Mouse (Mus musculus): Measurements from ENCODE around the gene Mpeg1. TPM values are rescaled to one million over a fixed set of nuclear protein-coding genes. Genes with fewer than 3 reads are reported as not detected.

The Mpeg1 gene
- total RNA-seq, 2 experiments from 2014 or later = 6.6 to 7.1 TPM

GRCm38 (mm10) chr19:12488969-12489674 is 28.5 kb downstream of the Mpeg1 start:
- DNase-seq = peak; percentile 34 to 63

DNA sequence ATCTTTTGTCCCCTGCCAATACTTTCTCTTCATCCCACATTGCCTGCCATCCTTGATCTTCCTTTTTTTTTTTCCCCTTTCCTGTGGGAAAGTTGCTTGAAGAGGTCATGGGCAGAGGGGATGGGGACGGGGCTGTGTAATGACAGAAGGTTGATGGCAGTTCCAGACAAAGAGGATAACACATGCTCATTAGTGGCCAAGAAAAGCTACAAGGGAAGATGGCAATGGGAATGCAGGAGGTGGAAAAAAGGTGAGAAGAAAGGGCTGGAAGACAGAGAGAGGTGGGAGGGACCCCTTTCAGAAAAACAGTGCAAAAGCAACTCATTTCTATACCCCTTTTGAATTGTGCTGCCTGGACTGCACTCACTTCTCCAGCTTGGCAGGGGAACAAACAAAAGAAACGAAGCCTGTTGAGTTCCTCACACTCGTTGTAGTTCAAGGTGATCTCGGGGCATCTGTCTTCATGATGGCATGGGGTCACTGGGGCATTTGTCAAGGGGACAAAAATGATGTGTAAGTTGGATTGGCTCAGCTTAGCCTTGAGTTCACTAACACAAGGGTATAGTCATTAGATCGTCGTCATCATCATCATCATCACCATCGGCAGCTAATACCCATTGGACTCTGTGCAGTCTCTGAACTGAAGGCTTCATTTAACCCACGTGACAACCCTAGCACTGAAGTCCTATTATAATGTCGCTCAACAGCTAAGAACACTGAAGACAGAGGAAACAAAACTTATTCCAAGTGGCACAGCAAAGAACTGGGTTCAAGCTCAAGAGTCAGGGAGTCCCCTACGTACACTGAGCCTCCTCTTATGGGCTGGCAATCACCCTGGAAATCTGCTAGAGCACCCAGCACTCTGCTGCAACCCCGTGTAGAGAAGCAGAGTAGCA is 29.3 kb downstream of the Mpeg1 start:
- intact Hi-C loops (cut with DNase I) = no loop called here
- no peak for DNase-seq

More at GRCm38 (mm10) chr19:12488969-12489674, 28.5 kb downstream of the Mpeg1 start:
- intact Hi-C loops (cut with DNase I) = no loop called here

DNA sequence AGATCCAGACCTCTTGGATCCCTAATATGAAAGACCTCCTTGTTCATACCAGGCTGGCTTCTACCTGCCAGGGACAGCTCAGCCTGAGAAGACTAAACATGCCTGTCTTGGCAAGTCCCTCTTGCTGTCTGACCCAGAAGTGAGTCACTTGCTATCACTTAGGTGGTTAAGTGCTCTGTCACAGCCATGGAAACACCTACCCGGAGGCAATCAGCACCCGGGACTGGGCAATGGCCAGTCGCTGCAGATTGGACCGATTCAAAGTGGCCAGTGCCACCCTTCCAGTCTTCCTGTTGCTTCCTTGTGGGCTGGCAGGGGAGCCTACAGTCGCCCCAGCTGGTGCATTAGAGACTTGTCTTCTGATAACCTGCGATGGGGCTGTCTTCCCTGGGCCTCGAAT is 31.1 kb downstream of the Mpeg1 start:
- intact Hi-C loops (cut with DNase I) = no loop called here
- no peak for DNase-seq

DNA sequence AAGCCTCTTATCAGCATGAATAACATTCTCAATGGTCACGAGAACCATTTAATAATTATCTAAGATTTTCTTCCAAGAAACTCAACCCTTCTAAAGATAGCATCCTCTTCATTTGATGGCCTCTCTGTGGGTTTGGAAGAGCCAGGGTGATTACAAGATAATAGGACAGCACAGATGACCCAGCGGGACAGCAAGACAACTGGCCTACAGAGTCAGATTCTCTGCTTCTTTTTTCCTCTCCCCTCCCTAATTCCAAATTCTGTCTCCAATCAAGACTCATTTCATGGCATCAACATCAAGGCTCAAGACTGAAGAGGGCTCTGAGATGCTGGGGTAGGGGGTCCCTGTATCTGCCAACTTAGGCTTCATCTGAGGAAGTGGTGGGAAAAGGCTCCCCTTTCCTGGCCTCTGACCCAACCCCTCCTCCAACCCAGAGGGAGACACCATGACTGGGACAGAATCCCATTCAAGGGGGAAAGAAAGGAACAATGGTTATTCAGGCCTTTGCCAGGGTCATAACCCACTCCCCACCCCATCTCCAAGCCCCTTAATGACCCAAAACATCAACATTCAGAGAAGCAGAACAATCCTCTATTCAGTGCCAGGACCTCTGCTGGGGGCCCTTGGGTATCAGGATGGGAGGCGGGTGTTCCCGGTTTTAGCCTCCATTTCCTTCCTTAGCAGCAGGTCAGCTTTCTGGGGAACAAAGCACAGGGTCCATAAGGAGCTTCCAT is 33.0 kb downstream of the Mpeg1 start:
- no peak for DNase-seq

DNA sequence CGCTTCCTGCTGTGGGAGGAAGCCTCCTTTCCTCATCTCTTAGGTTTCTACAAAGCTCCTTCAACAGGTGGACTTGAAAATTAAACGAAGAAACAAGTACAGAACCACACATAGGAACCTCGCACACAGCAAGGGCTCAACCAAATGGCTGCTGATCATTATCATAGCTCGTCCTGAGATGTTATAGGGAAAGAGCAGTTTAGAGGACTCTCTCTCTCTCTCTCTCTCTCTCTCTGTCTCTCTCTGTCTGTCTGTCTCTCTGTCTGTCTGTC is 33.5 kb downstream of the Mpeg1 start:
- intact Hi-C loops (cut with DNase I) = no loop called here
- no peak for DNase-seq

More for the DNA sequence above, 33.0 kb downstream of the Mpeg1 start:
- intact Hi-C loops (cut with DNase I) = no loop called here

GRCm38 (mm10) chr19:12494972-12495535 is 34.5 kb downstream of the Mpeg1 start:
- intact Hi-C loops (cut with DNase I) = no loop called here
- no peak for DNase-seq

DNA sequence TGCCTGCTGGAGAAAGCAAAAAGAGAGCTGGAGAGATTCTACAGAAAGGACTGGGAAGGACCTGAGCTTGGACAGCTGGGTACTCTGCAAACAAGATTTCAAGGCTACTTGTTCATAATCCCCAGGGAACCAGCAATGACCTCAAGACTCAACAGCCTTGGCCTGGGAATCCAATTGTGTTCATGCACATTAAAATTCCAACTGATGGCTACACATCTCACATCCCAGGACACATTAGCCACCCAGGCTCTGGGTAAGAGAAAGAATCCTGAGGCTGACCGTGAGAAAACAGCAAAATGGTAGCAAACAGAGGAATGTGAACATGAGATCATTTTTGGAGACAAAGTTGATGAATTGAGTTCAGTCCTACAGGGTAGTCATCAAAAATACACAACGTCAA is 35.7 kb downstream of the Mpeg1 start:
- intact Hi-C loops (cut with DNase I) = no loop called here
- no peak for DNase-seq

- no peak for DNase-seq
- intact Hi-C loops (cut with DNase I) = no loop called here
Observed at GRCm38 (mm10) chr19:12497909-12498308, 37.3 kb downstream of the Mpeg1 start.

- intact Hi-C loops (cut with DNase I) = no loop called here
- DNase-seq = no peak
Observed at GRCm38 (mm10) chr19:12498321-12498720, 37.7 kb downstream of the Mpeg1 start.

DNA sequence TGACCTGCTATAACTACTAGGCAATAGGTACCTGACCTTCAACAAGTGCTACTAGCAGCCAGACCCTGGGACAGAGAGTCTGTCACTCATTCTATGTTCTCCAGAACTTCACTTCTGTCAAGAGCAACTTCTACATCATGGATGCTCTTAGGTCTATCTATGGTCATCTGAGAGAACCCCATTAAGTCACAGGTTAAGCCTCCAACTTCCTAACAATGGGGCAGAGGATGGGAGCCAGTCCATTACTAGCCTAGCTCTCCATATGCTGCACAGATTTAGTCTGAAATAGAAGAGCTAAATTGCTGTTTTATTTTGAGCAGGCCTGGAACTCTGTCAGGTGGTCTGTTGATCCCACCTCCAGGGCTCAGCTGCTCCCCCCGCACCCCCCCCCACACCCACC is 38.4 kb downstream of the Mpeg1 start:
- intact Hi-C loops (cut with DNase I) = no loop called here
- DNase-seq = no peak

- intact Hi-C loops (cut with DNase I) = no loop called here
- no peak for DNase-seq
Observed at GRCm38 (mm10) chr19:12499485-12499884, 38.9 kb downstream of the Mpeg1 start.

DNA sequence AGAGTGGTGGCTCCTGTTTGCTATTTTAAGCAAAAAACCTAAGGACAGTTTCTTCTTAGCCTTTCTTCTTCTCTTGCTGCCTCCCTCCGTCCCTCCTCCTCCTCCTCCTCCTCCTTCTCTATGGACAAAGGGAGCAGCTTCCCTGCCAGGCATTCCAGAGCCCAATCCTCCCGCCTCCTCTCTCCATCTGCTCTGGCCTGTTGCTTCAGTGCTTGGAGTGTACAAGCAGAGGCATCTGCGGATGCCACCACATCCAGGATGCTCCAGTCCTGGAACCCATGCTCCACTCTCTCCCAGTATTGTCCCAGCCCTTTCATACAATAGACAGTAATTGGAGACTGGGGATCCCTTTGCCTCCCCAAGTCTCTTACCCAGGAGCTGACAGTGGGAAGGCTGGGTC is 39.5 kb downstream of the Mpeg1 start:
- peak; percentile 47 to 50 for DNase-seq
- intact Hi-C loops (cut with DNase I) = loop anchor here (5.0 kb wide), 2 partner anchors 33 to 68 kb away; no protein-coding TSS in a partner anchor

DNA sequence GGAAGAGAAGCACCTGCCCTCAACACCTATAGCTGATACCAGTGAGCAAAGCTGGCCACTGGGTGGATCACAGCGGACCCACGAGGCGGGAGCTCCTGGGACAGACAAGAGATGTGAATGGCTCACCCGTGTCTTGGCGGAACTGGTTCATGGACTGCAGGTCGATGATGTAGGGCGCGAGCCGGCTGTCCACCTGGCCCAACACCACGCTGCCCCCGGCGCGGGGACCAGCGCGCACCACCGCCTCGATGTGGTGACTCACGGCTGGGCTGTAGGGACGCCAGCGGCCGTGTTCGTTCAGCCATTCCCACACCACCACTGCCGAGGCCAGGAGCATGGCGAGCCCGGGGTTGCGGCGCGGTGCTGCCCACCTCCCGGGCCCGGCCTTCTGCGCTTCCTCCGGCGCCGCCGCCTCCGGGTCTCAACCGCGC is 40.3 kb downstream of the Mpeg1 start:
- peak; percentile 53 for DNase-seq
- intact Hi-C loops (cut with DNase I) = loop anchor here (5.0 kb wide), 2 partner anchors 34 to 69 kb away; no protein-coding TSS in a partner anchor

DNA sequence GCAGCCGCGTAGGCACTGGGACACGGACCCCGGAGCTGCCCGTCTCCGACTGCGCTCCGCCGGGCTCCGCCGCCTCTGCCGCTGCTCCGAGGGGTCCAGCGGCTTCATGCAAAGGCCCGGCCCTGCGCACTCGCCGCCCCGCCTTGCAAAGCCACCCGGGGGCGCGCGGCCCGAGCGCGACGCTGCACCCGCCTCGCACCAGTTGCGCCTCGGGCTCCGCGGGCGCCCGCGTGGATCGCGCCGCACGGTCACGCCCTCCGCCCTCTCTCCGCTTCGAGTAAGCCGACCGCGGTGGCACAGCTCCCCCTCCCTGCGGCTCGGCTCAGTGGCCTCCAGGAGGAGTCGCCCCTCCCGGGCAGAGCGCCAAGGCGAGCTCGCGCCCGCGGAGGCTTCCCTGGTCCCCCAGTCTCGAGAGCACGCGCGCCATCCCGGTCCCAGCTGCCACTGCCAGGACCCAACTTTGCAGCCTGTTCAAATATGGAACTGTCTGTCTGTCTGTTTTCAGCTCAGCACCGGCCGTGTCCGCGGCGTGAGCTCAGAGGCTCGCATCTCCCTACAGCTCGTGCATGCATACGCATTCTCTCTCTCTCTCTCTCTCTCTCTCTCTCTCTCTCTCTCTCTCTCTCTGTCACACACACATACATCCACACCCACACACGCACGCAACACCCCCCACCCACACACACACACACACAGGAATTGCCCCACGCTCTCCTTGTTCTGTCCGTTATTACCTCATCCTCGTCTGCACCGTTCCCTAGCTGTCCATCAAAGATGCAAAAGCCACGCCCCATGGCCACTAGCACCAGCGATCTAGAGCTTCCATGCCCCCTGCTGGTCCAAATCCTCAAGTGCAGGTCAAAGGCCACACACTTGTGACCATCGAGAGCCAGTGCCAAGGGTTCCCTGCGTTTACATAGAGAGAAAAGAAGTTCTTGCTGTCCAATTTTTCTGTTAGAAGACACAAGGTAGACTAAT is 41.1 kb downstream of the Mpeg1 start, which contains the start of gene Dtx4:
Gene Dtx4, minus strand, starts transcription at position 85 of the 978 bp plus-strand sequence.
- DNase-seq = peak; percentile 92 to 96
- intact Hi-C loops (cut with DNase I) = loop anchor here (5.0 kb wide), 2 partner anchors 34 to 69 kb away; no protein-coding TSS in a partner anchor

- no peak for DNase-seq
Observed at GRCm38 (mm10) chr19:12502756-12503155, 42.2 kb downstream of the Mpeg1 start.

DNA sequence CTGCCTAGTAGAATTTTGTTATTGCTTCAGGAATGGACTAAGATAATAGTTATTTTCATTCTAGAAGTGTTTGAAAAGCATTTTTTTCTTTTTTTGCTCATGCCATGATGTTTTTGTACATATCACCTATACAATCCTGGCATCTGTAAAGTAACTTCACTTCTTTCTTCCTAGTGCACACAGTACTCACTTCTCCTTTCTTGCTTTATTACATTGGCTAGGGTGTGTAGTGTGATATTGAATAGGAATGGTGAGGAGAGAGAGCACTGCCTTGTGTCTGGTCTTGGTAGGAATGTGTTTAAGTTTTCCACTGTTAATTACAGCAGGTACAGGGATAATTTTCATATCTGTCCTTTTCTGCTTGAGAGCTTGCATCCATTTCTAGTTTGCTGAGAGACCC is 54.0 kb downstream of the Mpeg1 start:
- intact Hi-C loops (cut with DNase I) = loop anchor here (5.0 kb wide), 1 partner anchor 283 kb away; the partner anchor contains the start of genes Lpxn and Zfp91
- DNase-seq = no peak

More at GRCm38 (mm10) chr19:12502756-12503155, 42.2 kb downstream of the Mpeg1 start:
- intact Hi-C loops (cut with DNase I) = loop anchor here (5.0 kb wide), 2 partner anchors 35 to 70 kb away; no protein-coding TSS in a partner anchor
